Mouse (Mus musculus) limb, embryonic 13.5 days (tissue): ENCODE measurements around the gene Ankrd28. TPM values are rescaled to one million over a fixed set of nuclear protein-coding genes. Genes with fewer than 3 reads are reported as not detected.
"Not testable (repeated sequence)": the region's sequence is repeated elsewhere in the genome, so short reads cannot be mapped to it uniquely, and the experiment has no call there.

ENCODE experiments used
- ATAC-seq: fragments of 200-750 bp; cut with Nextera tagmentation; 2 replicates; pipeline ENCODE4 v1.8.0; 2017; ENCODE audit warnings: low read depth, moderate number of reproducible peaks, moderate TSS enrichment; ENCODE audit not compliant: low FRiP score
- H3K27ac ChIP-seq: fragments of 300-500 bp; sonication (generic); 2 replicates; pipeline ENCODE4 v1.5.1; 2015; ENCODE audit warnings: inconsistent platforms, mild to moderate bottlenecking, moderate library complexity
- H3K27me3 ChIP-seq: fragments of 300-500 bp; sonication (generic); 2 replicates; pipeline ENCODE4 v1.6.1; 2015; ENCODE audit warnings: mild to moderate bottlenecking, inconsistent platforms
- H3K36me3 ChIP-seq: fragments of 300-500 bp; sonication (generic); 2 replicates; pipeline ENCODE4 v1.6.1; 2015; ENCODE audit warnings: inconsistent platforms, mild to moderate bottlenecking, moderate library complexity
- H3K4me1 ChIP-seq: fragments of 300-500 bp; sonication (generic); 2 replicates; pipeline ENCODE4 v1.6.1; 2015; ENCODE audit warnings: inconsistent platforms
- H3K4me2 ChIP-seq: fragments of 300-500 bp; sonication (generic); replicated peaks from 2 replicates; pipeline ENCODE4 v1.6.1; 2015; ENCODE audit warnings: inconsistent platforms, mild to moderate bottlenecking, moderate library complexity
- H3K4me3 ChIP-seq: fragments of 300-500 bp; sonication (generic); 2 replicates; pipeline ENCODE4 v1.5.1; 2015; ENCODE audit warnings: moderate library complexity, mild to moderate bottlenecking, inconsistent platforms
- H3K9ac ChIP-seq: fragments of 300-500 bp; sonication (generic); 2 replicates; pipeline ENCODE4 v1.6.1; 2015; ENCODE audit warnings: mild to moderate bottlenecking, inconsistent platforms
- H3K9me3 ChIP-seq: fragments of 300-500 bp; sonication (generic); 2 replicates; pipeline ENCODE4 v1.6.1; 2016; ENCODE audit warnings: inconsistent platforms
- WGBS: fragments of 180-500 bp; shearing (Covaris S2); methylation state at CpG from one replicate; pipeline ENCODE4 v1.1.7; 2015; 5-methylcytosine and 5-hydroxymethylcytosine counted together
- polyA plus RNA-seq: library from polyadenylated mRNA; unstranded; fragments of >200 nt; fragmentation: Nextera tagmentation; extraction: Ambion mirVana; gene quantifications from 2 replicates; pipeline ENCODE4 v1.2.1, GENCODE M21; 2015

Gene Ankrd28
- 8.0 and 9.6 TPM in 2 replicates for polyA plus RNA-seq

DNA sequence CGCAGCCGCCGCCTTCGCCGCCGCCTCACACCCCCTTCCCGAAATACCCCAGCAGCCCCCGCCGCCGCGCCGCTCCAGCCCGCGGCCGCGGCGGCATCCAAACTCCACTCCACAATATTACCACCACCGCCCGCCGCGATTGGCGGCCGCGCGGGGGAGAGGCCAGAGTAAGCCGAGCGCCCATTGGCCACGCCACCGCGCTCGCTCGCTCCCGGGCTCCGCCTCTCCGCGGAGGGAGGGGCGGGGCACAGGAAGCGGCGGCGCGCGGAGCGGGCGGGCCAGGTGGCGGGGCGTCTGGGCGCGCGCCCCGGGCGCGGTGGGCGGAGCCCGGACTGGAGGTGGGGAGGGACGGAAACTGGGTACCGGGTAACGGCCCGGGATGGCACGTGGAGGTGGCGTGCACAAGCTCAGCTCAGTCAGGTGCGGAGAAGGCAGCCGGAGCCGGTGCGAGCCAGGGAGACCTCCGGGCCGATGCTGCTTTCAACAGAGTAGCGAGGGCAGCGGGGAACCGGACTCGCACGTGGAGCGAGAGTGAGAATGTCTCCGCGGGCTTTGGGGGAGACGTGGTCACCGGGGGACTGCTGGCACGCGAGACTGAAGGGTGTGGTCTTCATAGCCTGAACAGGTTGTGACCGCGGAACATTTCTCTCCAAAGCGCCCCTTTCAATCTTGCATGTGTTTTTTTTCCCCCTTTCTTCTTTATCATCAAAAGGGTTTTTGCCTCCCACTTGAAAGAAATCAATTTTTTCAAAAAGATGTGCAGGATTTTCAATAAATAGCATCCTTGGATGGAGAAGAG, at the start of gene Ankrd28:
Gene Ankrd28 (minus strand): TSS at position 81 of the 799 bp plus-strand sequence.
- H3K9ac ChIP-seq = peak within 1 kb of the TSS; percentile 88
- ATAC-seq = peak; percentile 99
- H3K4me3 ChIP-seq = peak within 1 kb of the TSS; percentile 90
- H3K27ac ChIP-seq = peak within 1 kb of the TSS; percentile 88
- H3K4me2 ChIP-seq = peak within 1 kb of the TSS; percentile 88
- H3K36me3 ChIP-seq = no peaks in the 10 kb centered on the region
- H3K9me3 ChIP-seq = no peaks in the 10 kb centered on the region
- H3K4me1 ChIP-seq = peaks cover 4% of the 10 kb centered on the region
- under 1% methylated on average over 75 of the region's 81 CpGs for whole genome bisulfite sequencing
- no peaks in the 10 kb centered on the region for H3K27me3 ChIP-seq

DNA sequence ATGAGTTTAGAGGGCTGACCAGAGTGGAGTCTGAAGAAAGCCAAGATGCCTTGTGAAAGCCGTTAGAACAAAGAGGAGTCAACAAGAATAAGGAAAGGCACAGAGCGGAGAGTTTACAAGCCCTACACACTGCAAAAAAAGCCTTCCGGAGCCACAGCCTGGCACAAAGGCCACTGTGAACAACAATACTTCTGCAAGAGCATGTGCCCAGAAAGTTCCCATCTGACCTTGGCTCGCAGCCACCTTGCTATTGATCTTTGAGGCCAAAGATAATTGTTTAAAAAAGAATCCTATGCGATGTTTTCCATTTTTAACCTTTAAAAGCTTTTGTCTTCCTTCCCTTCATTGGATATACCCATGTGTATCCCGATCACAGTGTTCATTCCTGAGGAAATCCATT, 49.0 kb upstream of the Ankrd28 start:
- Histone ChIP-seq H3K27me3 (no peaks in the 10 kb centered on the region), H3K36me3 (no peaks in the 10 kb centered on the region), H3K9me3 (no peaks in the 10 kb centered on the region), H3K4me1 (no peaks in the 10 kb centered on the region), H3K4me3 (no peak overlapping the region), H3K9ac (no peak overlapping the region), H3K27ac (no peak overlapping the region), H3K4me2 (no peak overlapping the region)
- ATAC-seq = no peak
- 91% methylated on average over 6 of the region's 6 CpGs for WGBS

DNA sequence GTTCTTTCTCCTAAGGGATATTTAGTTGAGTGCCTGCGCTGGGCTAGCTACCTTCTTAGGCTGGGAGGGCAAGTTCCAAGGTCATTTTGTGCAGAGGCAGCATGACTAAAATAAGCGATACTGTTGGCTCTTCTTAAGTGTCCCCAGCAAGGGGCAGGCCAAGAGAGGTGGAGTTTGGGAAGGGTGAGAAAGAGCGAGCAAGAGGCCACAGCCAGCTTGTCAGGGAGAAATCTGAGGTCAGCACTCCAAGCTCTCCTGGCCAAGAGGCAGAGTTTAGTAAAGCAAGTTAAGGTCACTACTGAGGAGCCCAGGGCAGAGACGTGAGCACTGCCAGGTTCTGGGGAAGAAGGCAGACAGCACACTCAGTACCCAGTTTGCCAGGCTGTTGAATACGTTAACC, 41.7 kb upstream of the Ankrd28 start:
- ATAC-seq = no peak
- 79% methylated on average over 5 of the region's 5 CpGs for WGBS
- Histone ChIP-seq H3K36me3 (no peaks in the 10 kb centered on the region), H3K9me3 (0 out of 2 replicates have a peak, but pooled peaks cover 2% of the 10 kb centered on the region), H3K4me3 (no peak overlapping the region), H3K27me3 (no peaks in the 10 kb centered on the region), H3K4me1 (no peaks in the 10 kb centered on the region), H3K4me2 (no peak overlapping the region), H3K27ac (no peak overlapping the region), H3K9ac (no peak overlapping the region)

DNA sequence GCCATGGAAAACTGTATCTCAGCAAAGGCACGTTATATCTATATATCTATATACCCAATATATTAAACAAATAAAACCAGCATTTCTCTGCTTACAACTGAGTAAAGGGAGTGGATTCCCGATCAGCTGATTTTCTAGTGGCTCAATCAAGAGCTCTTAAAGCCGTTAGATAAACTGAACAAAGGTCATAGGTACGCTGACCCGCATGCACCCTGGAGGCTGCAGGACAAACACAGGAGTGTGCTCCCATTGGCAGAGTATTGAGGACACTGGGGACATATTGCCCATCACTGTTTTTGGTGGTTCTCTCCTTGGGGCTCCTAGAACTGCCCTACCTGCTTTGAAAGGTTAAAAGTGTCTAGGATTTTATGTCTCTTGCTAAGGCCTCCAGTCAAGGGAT, 40.0 kb upstream of the Ankrd28 start:
- Histone ChIP-seq H3K4me1 (no peaks in the 10 kb centered on the region), H3K9me3 (peaks cover 17% of the 10 kb centered on the region), H3K27me3 (no peaks in the 10 kb centered on the region), H3K27ac (no peak overlapping the region), H3K4me3 (no peak overlapping the region), H3K36me3 (no peaks in the 10 kb centered on the region), H3K4me2 (no peak overlapping the region), H3K9ac (no peak overlapping the region)
- ATAC-seq = no peak
- 87% methylated on average over 5 of the region's 5 CpGs for WGBS

DNA sequence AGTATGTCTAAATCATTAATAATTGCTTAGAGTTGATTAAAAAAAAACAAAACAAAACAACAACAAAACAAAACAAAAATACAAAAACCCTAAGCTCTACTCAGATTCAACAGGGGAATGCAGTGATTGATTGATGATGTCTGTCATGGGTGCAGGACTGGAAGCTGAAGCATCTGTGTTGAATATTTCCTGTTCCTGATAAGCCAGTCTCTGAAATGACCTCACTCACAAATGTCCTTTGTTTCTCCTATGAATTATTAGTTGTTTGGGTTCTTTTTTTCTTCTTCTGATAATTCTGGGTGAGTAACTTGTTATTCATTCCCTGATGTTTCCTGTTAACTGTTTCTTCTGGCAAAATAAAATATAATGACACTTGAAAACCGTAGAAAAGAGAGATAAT, 38.1 kb upstream of the Ankrd28 start:
- H3K9me3 ChIP-seq = peaks cover 21% of the 10 kb centered on the region
- no peaks in the 10 kb centered on the region for H3K27me3 ChIP-seq
- 47% methylated on average over 1 of the region's 1 CpGs for WGBS
- no peak for ATAC-seq
- H3K9ac ChIP-seq = no peak overlapping the region
- H3K27ac ChIP-seq = no peak overlapping the region
- no peaks in the 10 kb centered on the region for H3K36me3 ChIP-seq
- H3K4me2 ChIP-seq = no peak overlapping the region
- no peaks in the 10 kb centered on the region for H3K4me1 ChIP-seq
- H3K4me3 ChIP-seq = no peak overlapping the region

DNA sequence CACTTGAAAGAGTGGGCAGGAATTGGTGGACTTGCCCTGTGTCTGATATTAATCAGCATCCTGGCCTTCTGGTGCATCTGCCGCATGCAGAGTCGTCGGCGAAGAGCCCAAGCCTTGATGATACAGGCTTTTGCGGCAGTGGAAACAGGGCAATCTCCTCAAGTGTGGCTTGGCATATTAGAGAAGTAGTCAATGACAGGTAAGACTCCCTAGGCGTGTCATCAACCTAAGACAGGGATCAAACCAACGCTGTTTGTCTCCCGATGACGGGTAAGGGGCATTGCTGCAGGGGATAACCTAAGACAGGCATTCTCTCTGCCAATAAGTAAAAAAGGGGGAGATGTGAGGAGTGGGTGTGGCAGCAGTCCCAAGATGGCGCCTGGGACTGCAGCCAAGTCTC, 35.9 kb upstream of the Ankrd28 start:
- not testable (repeated sequence) for H3K36me3 ChIP-seq, H3K9ac ChIP-seq, H3K4me1 ChIP-seq, H3K4me3 ChIP-seq, H3K27me3 ChIP-seq, ATAC-seq, H3K4me2 ChIP-seq, H3K27ac ChIP-seq
- WGBS = 95% methylated on average over 10 of the region's 10 CpGs
- H3K9me3 ChIP-seq = peaks cover 37% of the 10 kb centered on the region

DNA sequence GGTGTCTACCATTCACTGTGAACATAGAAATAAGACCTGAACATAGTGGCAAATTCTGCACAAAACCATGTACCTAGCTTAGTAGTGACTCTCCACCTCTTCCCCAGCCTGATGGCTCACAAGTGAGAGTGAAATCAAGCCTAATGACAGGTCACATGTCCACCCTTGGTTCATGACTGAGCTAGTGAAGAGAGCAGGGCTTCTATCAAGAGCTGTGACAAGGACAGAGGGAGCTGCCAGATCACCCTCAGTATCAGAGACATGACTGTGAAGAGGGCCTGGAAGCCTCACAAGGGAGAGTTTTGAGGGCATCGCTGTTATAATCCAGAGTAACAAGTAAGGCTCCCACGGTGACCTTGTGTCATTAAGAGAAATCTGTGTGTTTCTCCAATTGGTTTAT, 28.2 kb upstream of the Ankrd28 start:
- H3K9me3 ChIP-seq = peaks cover 15% of the 10 kb centered on the region; the same call in 1 of the 2 replicates
- no peak for ATAC-seq
- 93% methylated on average over 2 of the region's 2 CpGs for WGBS
- no peaks in the 10 kb centered on the region for H3K36me3 ChIP-seq
- peaks cover 18% of the 10 kb centered on the region; the same call in 1 of the 2 replicates for H3K4me1 ChIP-seq
- H3K27ac ChIP-seq = no peak overlapping the region
- no peak overlapping the region for H3K9ac ChIP-seq
- no peaks in the 10 kb centered on the region for H3K27me3 ChIP-seq
- H3K4me2 ChIP-seq = no peak overlapping the region
- no peak overlapping the region for H3K4me3 ChIP-seq

DNA sequence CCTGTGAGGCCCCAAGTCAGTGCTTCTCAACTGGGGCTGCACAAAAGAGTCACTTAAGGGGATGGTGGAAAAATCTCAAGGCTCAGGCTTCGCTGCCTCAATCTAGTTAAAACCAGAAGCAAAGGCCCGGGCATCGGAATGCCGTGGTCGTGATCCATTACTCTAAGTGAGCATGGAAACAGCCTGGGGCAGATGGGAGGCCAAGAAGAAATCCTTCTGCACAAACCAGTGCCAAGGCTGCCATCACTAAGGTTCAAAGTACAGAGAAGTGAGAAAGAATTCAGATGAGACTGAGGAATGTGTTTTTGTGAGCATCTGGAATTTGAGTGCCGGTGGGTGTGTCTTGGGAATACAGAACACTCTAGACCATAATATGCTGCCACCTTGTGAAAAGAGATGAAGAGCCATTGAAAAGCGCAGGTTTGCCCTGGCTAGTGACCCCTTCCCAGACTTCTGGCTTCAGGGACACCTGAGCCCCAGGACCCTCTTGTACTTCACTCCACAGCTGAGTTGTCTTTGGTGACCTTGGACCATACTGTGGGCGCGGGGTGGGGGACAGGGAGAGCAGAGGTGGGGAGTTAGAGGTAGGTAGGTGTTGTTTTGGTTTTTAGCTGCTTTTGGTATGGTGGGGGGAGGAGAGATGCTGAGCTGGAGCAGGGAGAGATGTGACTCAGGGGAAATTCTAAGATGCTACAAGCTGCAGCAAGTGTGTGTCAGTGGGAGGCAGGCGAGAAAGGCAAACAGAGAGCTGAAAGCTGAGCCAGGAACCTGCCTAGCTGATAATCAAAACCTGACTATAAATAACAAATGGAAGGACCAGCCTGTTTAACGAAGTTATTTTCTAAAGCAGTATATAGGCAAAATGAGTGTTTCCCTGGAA, 26.9 kb upstream of the Ankrd28 start:
- Histone ChIP-seq H3K9ac (no peak overlapping the region), H3K27ac (peak overlapping the region; percentile 44; the same call in 1 of the 2 replicates), H3K4me1 (peaks cover 18% of the 10 kb centered on the region; the same call in 1 of the 2 replicates), H3K27me3 (no peaks in the 10 kb centered on the region), H3K4me2 (no peak overlapping the region), H3K4me3 (no peak overlapping the region), H3K36me3 (no peaks in the 10 kb centered on the region), H3K9me3 (peaks cover 8% of the 10 kb centered on the region; the same call in 1 of the 2 replicates)
- 59% methylated on average over 11 of the region's 11 CpGs for WGBS
- ATAC-seq = no peak

DNA sequence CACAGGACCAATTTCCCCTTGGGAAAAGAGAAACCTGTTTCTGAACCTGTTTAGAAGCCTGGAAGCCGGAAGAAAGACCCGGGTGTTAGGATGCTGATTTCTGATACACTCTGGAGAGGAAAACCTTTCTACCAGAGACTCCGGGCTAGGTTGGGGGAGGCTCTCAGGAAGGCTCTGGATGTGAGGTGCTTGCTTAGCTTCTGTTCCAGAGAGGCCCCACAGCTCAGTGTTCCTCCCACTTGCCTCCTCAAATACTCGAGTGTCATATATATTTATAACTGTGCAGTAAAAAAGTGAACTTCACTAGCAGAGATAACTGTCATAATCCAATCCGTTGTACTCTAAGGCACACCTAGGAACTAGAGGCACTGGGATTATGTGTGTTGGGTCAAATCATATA, 25.6 kb upstream of the Ankrd28 start:
- Histone ChIP-seq H3K4me1 (peaks cover 18% of the 10 kb centered on the region; the same call in 1 of the 2 replicates), H3K9me3 (no peaks in the 10 kb centered on the region), H3K4me2 (no peak overlapping the region), H3K9ac (no peak overlapping the region), H3K4me3 (no peak overlapping the region), H3K27me3 (no peaks in the 10 kb centered on the region), H3K27ac (no peak overlapping the region), H3K36me3 (no peaks in the 10 kb centered on the region)
- no peak for ATAC-seq
- WGBS = 68% methylated on average over 5 of the region's 5 CpGs

DNA sequence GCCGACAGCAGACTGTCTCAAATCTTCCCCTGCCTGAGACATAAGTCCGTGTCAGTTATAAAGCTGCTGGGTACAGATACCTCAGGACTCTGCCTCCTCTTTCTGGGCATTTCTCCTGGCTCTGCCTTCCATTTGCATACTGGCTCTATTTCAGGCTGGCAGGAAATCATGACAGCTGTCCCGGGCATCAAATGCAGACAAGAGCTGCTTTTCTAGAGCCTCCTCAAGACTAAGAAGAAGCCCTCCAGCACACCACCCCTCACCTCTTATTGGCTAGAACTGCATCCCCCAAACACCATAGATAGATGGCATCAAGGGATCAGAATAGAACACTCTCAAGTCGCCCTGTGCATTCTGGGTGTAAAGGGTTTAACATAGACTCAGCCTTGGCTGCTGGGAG, 24.2 kb upstream of the Ankrd28 start:
- no peak for ATAC-seq
- Histone ChIP-seq H3K36me3 (no peaks in the 10 kb centered on the region), H3K27me3 (no peaks in the 10 kb centered on the region), H3K4me2 (no peak overlapping the region), H3K4me1 (peaks cover 18% of the 10 kb centered on the region; the same call in 1 of the 2 replicates), H3K9ac (no peak overlapping the region), H3K27ac (no peak overlapping the region), H3K4me3 (no peak overlapping the region), H3K9me3 (no peaks in the 10 kb centered on the region)
- 77% methylated on average over 4 of the region's 4 CpGs for WGBS

DNA sequence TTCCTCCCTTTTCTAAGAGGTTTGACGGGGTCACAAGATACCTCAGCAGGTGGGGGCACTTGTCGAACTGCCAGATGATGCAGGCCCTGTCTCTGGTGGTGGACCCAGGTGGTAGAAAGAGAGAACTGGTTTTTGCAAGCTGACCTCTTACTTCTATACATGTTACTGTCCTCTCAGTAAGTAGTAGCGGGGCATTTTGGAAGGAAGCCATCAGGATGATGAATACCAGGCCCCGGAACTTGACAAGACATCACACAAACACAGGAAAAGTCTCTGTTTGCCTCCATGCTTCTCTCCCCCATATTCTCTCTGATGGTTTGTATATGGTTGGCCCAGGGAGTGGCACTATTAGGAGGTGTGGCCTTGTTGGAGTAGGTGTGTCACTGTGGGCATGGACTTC, 13.1 kb upstream of the Ankrd28 start:
- Histone ChIP-seq H3K9me3 (no peaks in the 10 kb centered on the region), H3K4me3 (no peak overlapping the region), H3K4me2 (no peak overlapping the region), H3K27me3 (no peaks in the 10 kb centered on the region), H3K36me3 (no peaks in the 10 kb centered on the region), H3K4me1 (no peaks in the 10 kb centered on the region), H3K9ac (no peak overlapping the region), H3K27ac (no peak overlapping the region)
- ATAC-seq = no peak
- 76% methylated on average over 4 of the region's 4 CpGs for WGBS

DNA sequence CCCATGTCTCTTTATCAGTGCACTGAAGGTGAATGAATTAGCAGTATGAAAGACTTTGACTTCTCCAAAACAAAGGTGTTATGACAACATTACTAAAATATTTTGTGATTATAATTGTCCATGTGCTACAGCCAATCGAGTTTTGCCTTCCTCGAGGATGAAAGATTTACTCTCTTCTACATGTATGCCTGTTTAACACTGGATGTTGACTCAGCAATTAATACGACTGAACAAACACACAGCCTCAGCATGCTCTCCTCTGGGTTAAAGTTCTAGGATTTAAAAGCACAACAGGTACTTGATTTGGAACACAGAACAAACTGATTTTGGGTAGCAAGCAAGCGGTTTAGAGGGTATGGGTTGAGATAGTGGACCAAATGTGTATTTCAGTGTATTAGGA, 1.6 kb upstream of the Ankrd28 start:
- WGBS = 67% methylated on average over 4 of the region's 4 CpGs
- Histone ChIP-seq H3K9me3 (peaks cover 8% of the 10 kb centered on the region), H3K27me3 (no peaks in the 10 kb centered on the region), H3K9ac (no peak overlapping the region), H3K4me2 (no peak overlapping the region), H3K4me3 (no peak overlapping the region), H3K27ac (no peak overlapping the region), H3K4me1 (peaks cover 4% of the 10 kb centered on the region), H3K36me3 (no peaks in the 10 kb centered on the region)
- no peak for ATAC-seq
